Mouse (Mus musculus) thymus, postnatal 14 days (tissue): ENCODE data around the gene Dpm2.

Experiments used
- DNase-seq: peaks from one replicate; pipeline ENCODE4 v3.0.0; 2021

The Dpm2 gene

GRCm38 (mm10) chr2:32618051-32618450 lies 47.4 kb downstream of the Dpm2 start:
- no peak for DNase-seq

GRCm38 (mm10) chr2:32620682-32621516 lies 50.2 kb downstream of the Dpm2 start:
- no peak for DNase-seq

- DNase-seq: no peak
Observed at GRCm38 (mm10) chr2:32621517-32621859, 50.8 kb downstream of the Dpm2 start, which contains the start of gene Ak1. Ak1 (plus strand) TSS chr2:32621758.
